In the genomic region with DNA sequence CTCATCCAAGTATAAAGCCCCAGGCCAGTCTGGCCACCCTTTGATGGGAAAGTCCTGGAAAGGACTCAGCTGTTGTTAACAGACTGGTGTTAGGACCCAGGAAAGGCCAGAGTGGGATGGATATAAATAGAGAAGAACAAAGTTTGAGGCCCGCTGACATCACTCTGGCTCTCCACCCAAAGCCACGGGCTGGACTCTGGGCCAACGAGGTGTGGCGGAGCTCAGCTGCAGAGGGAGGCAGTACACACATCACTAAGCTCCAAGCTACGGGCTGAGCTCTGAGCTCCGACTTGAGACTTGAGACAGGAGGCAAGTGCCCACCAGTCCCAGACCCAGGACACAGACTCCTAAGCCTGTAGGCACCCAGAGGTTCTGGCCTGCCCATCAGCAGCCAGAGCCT, we compare ENCODE assay signal across 7 mouse cellular contexts. TPM values are rescaled to one million over a fixed set of nuclear protein-coding genes. Genes with fewer than 3 reads are reported as not detected.
DNase-seq lines count a peak whose midpoint lies in the region; ATAC-seq and TF ChIP-seq lines count a peak whose summit lies in the region.

A gene (plus strand): TSS at position 240 of the 400 bp plus-strand sequence.

- intact Hi-C loops in heart, postnatal 14 days (cut with DNase I): no loop called here

- 72% methylated on average over 6 of the region's 6 CpGs for WGBS in forebrain, embryonic 10.5 days
- WGBS in hindbrain, postnatal 0 days: 54% methylated on average over 6 of the region's 6 CpGs

- peaks cover 4% of the 10 kb centered on the region; the same call in 1 of the 2 replicates for H3K4me1 ChIP-seq in forebrain, embryonic 10.5 days
- no peaks in the 10 kb centered on the region for H3K4me1 ChIP-seq in hindbrain, postnatal 0 days (ENCODE audit: insufficient read depth, low read length)

- no peak for TF ChIP-seq CTCF in hindbrain, postnatal 0 days (IDR thresholded peaks at IDR 0.05; ENCODE audit: low read depth)

- H3K36me3 ChIP-seq in forebrain, embryonic 10.5 days (replicated peaks): no peaks in the 10 kb centered on the region
- H3K36me3 ChIP-seq in hindbrain, postnatal 0 days (ENCODE audit: insufficient read depth, low read length): no peaks in the 10 kb centered on the region

- no peak within 1 kb of the TSS for H3K9ac ChIP-seq in hindbrain, postnatal 0 days (replicated peaks; ENCODE audit: low read length)

- H3K27ac ChIP-seq in forebrain, embryonic 10.5 days: no peak within 1 kb of the TSS
- no peak within 1 kb of the TSS for H3K27ac ChIP-seq in hindbrain, postnatal 0 days

- H3K4me2 ChIP-seq in hindbrain, postnatal 0 days (ENCODE audit: low read depth, low read length): no peak within 1 kb of the TSS

- no peaks in the 10 kb centered on the region for H3K9me3 ChIP-seq in forebrain, embryonic 10.5 days
- H3K9me3 ChIP-seq in hindbrain, postnatal 0 days (ENCODE audit: low read length): no peaks in the 10 kb centered on the region

- no peaks in the 10 kb centered on the region for H3K27me3 ChIP-seq in forebrain, embryonic 10.5 days (ENCODE audit: poor library complexity, severe bottlenecking)
- H3K27me3 ChIP-seq in hindbrain, postnatal 0 days (ENCODE audit: insufficient read depth, low read length): no peaks in the 10 kb centered on the region

- ATAC-seq in hindbrain, postnatal 0 days: no peak

- peak; percentile 61 for DNase-seq in NIH3T3 (ENCODE audit: low read depth)
- peak; percentile 81 for DNase-seq in gastrocnemius, adult 18-20 months (ENCODE audit: low spot score)
- peak; percentile 73 to 82 for DNase-seq in heart, postnatal 14 days
- DNase-seq in ovary, postnatal 14 days (ENCODE audit: low spot score): peak; percentile 7
- DNase-seq in forebrain, embryonic 10.5 days (ENCODE audit: extremely low spot score, low spot score): no peak
- DNase-seq in hindbrain, postnatal 0 days (ENCODE audit: low spot score): no peak
- DNase-seq in right cerebral cortex, adult 18-20 months: no peak

- H3K4me3 ChIP-seq in forebrain, embryonic 10.5 days: no peak within 1 kb of the TSS
- H3K4me3 ChIP-seq in hindbrain, postnatal 0 days (ENCODE audit: low read length): no peak within 1 kb of the TSS

RNA-seq across cellular contexts. Expression of the gene that starts here (rescaled TPM):
- 1 to 10 TPM; 3.5 to 5.7 TPM for total RNA-seq in gastrocnemius, adult 18-20 months (2021)
- total RNA-seq in heart, postnatal 14 days (2021): 1 to 10 TPM; 6.7 to 7.3 TPM
- polyA plus RNA-seq in forebrain, embryonic 10.5 days (2016; fragmentation: Nextera tagmentation; extraction: Ambion mirVana): 0.02 TPM in 1 of 2 replicates, not detected in the other
- total RNA-seq in hindbrain, postnatal 0 days (2014; rRNA removed): 0.52 and 0.54 TPM in 2 replicates
- 0.21 and 0.23 TPM in 2 replicates for polyA plus RNA-seq in hindbrain, postnatal 0 days (2015; fragmentation: Nextera tagmentation; extraction: Ambion mirVana)

Comparison
In these comparisons a context has a peak if more than half of its experiments do, and no peak if none do; other contexts are left out.
1. DNase-seq: peak in NIH3T3 (single experiment), gastrocnemius, adult 18-20 months (single experiment), heart, postnatal 14 days (2 of 2) and ovary, postnatal 14 days (single experiment); none in forebrain, embryonic 10.5 days (single experiment), hindbrain, postnatal 0 days (single experiment) and right cerebral cortex, adult 18-20 months (single experiment).